Mouse (Mus musculus) intestine, embryonic 16.5 days (tissue): ENCODE results near the gene Hdgf. TPM values are rescaled to one million over a fixed set of nuclear protein-coding genes. Genes with fewer than 3 reads are reported as not detected.

Source experiments
- ATAC-seq: fragments of 200-750 bp; cut with Nextera tagmentation; 2 replicates; pipeline ENCODE4 v1.8.0; 2017; ENCODE audit warnings: moderate TSS enrichment, moderate library complexity
- H3K27ac ChIP-seq: fragments of 300-500 bp; sonication (generic); 2 replicates; pipeline ENCODE4 v1.5.1; 2014; ENCODE audit warnings: mild to moderate bottlenecking, low read length
- H3K27me3 ChIP-seq: fragments of 300-500 bp; sonication (generic); replicated peaks from 2 replicates; pipeline ENCODE4 v1.6.1; 2014; ENCODE audit warnings: low read length, control low read depth, mixed read lengths; ENCODE audit not compliant: control insufficient read depth, insufficient read depth
- H3K36me3 ChIP-seq: fragments of 300-500 bp; sonication (generic); 2 replicates; pipeline ENCODE4 v1.6.1; 2014; ENCODE audit warnings: low read length, control low read depth; ENCODE audit not compliant: control insufficient read depth, insufficient read depth
- H3K4me1 ChIP-seq: fragments of 300-500 bp; sonication (generic); 2 replicates; pipeline ENCODE4 v1.6.1; 2014; ENCODE audit warnings: low read length, control low read depth, mixed read lengths; ENCODE audit not compliant: control insufficient read depth, insufficient read depth
- H3K4me2 ChIP-seq: fragments of 300-500 bp; sonication (generic); 2 replicates; pipeline ENCODE4 v1.6.1; 2014; ENCODE audit warnings: low read depth, low read length, control low read depth
- H3K4me3 ChIP-seq: fragments of 300-500 bp; sonication (generic); 2 replicates; pipeline ENCODE4 v1.5.1; 2014; ENCODE audit warnings: mild to moderate bottlenecking, low read length
- H3K9ac ChIP-seq: fragments of 300-500 bp; sonication (generic); 2 replicates; pipeline ENCODE4 v1.6.1; 2014; ENCODE audit warnings: low read depth, low read length
- H3K9me3 ChIP-seq: fragments of 300-500 bp; sonication (generic); 2 replicates; pipeline ENCODE4 v1.6.1; 2016; ENCODE audit warnings: low read length, control low read depth; ENCODE audit not compliant: control insufficient read depth
- WGBS: fragments of 180-500 bp; shearing (Covaris S2); extraction: QIAGEN DNeasy Blood & Tissue Kit; methylation state at CpG from one replicate; pipeline ENCODE4 v1.1.7; 2014; 5-methylcytosine and 5-hydroxymethylcytosine counted together
- polyA plus RNA-seq: library from polyadenylated mRNA; unstranded; fragments of >200 nt; fragmentation: Nextera tagmentation; extraction: Ambion mirVana; gene quantifications from 2 replicates; pipeline ENCODE4 v1.2.1, GENCODE M21; 2015

Hdgf gene
- polyA plus RNA-seq, 1 experiment from 2014 or later, result 76.0 TPM

- under 1% methylated on average over 30 of the region's 30 CpGs for WGBS
- H3K27ac ChIP-seq, result peak within 1 kb of the TSS; percentile 86
- no peaks in the 10 kb centered on the region for H3K27me3 ChIP-seq
- H3K4me1 ChIP-seq, result peaks cover 3% of the 10 kb centered on the region; the same call in 1 of the 2 replicates
- peak; percentile 90 for ATAC-seq
- H3K4me2 ChIP-seq, result peak within 1 kb of the TSS; percentile 64
- peaks cover 5% of the 10 kb centered on the region; the same call in 1 of the 2 replicates for H3K36me3 ChIP-seq
- H3K4me3 ChIP-seq, result peak within 1 kb of the TSS; percentile 71
- H3K9ac ChIP-seq, result peak within 1 kb of the TSS; percentile 77
- H3K9me3 ChIP-seq, result no peaks in the 10 kb centered on the region
Observed at GRCm38 (mm10) chr3:87919336-87920108, 13.4 kb downstream of the Hdgf start, which contains the start of gene Mrpl24. TSS of gene Mrpl24 (plus strand) at chr3:87919506.

- H3K36me3 ChIP-seq, result peaks cover 11% of the 10 kb centered on the region; the same call in 1 of the 2 replicates
- H3K4me2 ChIP-seq, result peak overlapping the region; percentile 64
- no peak for ATAC-seq
- H3K27me3 ChIP-seq, result no peaks in the 10 kb centered on the region
- H3K27ac ChIP-seq, result no peak overlapping the region
- H3K9me3 ChIP-seq, result no peaks in the 10 kb centered on the region
- H3K4me1 ChIP-seq, result peaks cover 3% of the 10 kb centered on the region; the same call in 1 of the 2 replicates
- WGBS, result 61% methylated on average over 9 of the region's 9 CpGs
- H3K9ac ChIP-seq, result peak overlapping the region; percentile 77; the same call in 1 of the 2 replicates
- peak overlapping the region; percentile 71 for H3K4me3 ChIP-seq
Observed at GRCm38 (mm10) chr3:87920270-87920943, 14.3 kb downstream of the Hdgf start.

DNA sequence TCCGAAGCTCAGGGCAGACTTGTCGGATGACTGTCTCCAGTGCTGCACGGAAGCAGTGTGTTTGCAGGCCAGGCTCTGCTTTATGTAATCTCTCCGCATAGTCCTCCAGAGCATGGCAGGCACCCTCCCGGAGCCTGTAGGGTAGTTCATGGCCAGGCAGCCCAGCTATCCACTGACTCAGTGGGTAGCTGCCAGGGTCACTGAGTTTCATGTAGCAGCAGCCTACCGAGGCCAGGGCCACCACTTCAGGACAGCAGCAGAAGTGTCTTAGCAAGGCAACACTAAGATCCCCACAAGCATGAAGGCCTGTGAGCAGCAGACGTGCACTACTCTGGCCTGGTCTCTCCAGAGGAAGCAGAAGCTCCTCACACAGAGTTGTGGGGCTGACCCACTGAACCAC is 18.9 kb downstream of the Hdgf start:
- Histone ChIP-seq H3K9ac (no peak overlapping the region), H3K4me3 (no peak overlapping the region), H3K36me3 (peaks cover 17% of the 10 kb centered on the region; the same call in 1 of the 2 replicates), H3K4me2 (no peak overlapping the region), H3K4me1 (peaks cover 10% of the 10 kb centered on the region), H3K9me3 (no peaks in the 10 kb centered on the region), H3K27me3 (no peaks in the 10 kb centered on the region), H3K27ac (no peak overlapping the region)
- WGBS, result 84% methylated on average over 7 of the region's 7 CpGs
- no peak for ATAC-seq

DNA sequence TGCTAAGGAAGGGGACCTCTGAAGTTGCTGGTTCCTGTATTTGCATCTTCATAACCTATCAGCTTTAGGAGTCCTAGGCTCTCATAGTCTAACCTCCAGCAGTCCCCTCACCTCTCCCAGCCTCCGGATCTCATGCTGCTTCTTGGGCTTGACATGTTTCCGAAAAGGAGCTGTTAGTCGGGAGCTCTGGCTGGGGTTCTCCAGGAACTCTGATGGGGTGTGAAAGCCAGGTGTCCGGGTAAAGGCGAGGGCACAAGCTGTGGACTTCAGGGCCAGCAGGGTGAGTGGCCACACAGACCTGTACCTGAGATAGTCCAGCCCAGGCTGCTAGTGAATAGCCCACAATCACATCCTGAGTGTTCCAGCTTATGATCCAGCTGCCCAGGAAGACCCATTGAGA is 21.3 kb downstream of the Hdgf start:
- H3K4me2 ChIP-seq, result no peak overlapping the region
- 92% methylated on average over 5 of the region's 5 CpGs for WGBS
- H3K4me3 ChIP-seq, result no peak overlapping the region
- H3K27ac ChIP-seq, result no peak overlapping the region
- no peaks in the 10 kb centered on the region for H3K27me3 ChIP-seq
- H3K9ac ChIP-seq, result no peak overlapping the region
- ATAC-seq, result no peak
- peaks cover 24% of the 10 kb centered on the region; the same call in 1 of the 2 replicates for H3K36me3 ChIP-seq
- H3K9me3 ChIP-seq, result no peaks in the 10 kb centered on the region
- peaks cover 23% of the 10 kb centered on the region for H3K4me1 ChIP-seq

- peak overlapping the region; percentile 95 for H3K4me3 ChIP-seq
- 5% methylated on average over 26 of the region's 26 CpGs for WGBS
- ATAC-seq, result peak; percentile 61
Observed at GRCm38 (mm10) chr3:87929341-87930077, 23.4 kb downstream of the Hdgf start.

DNA sequence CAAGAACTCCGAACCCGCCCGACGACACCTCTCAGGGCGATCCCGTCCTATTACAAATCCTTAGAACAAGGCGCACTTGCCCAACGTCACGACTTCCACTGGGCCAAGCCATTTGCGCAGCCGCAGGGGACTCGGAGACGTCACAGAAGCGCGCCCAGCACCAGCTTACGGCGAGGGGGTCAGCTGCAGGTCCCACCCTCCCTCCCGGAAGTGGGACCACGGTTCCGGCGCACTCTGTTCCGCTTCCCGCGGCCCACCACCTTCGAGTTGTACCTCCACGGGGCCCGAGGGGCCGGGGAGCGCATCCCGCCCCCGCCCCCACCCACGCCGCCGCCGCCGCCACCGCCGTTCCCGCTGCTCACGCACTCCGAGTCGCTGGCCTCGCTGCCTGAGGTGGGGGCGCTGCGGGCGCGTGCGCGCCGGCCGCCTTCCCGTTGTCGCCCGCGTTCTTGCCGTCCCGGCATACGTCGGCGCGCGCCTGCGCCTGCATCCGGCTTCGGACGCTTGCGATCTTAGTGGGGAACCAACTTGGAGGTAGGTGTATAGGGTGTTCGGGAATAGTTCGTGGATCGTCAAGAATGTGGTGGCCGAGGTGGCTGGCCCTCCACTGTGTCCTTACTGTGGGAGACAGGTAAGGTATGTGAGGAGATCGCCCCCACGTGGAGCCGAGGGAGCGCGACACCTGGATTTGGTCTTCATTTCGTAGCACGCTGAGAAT is 24.1 kb downstream of the Hdgf start, which contains the start of the genes Isg20l2 and Rrnad1:
Isg20l2 (plus strand) TSS at position 237 of the 718 bp plus-strand sequence.
Rrnad1 (minus strand) TSS at position 640 of the 718 bp plus-strand sequence.
- WGBS, result 0% methylated on average over 71 of the region's 78 CpGs
- peak; percentile 98 for ATAC-seq
- Histone ChIP-seq H3K27ac (peak within 1 kb of the TSS; percentile 90), H3K4me3 (peak within 1 kb of the TSS; percentile 95), H3K9ac (peak within 1 kb of the TSS; percentile 94), H3K4me1 (peaks cover 25% of the 10 kb centered on the region), H3K27me3 (no peaks in the 10 kb centered on the region), H3K36me3 (peaks cover 20% of the 10 kb centered on the region; the same call in 1 of the 2 replicates), H3K4me2 (peak within 1 kb of the TSS; percentile 81), H3K9me3 (no peaks in the 10 kb centered on the region)

More at GRCm38 (mm10) chr3:87929341-87930077, 23.4 kb downstream of the Hdgf start:
- Histone ChIP-seq H3K27me3 (no peaks in the 10 kb centered on the region), H3K4me2 (peak overlapping the region; percentile 81), H3K27ac (peak overlapping the region; percentile 80), H3K36me3 (peaks cover 25% of the 10 kb centered on the region; the same call in 1 of the 2 replicates), H3K4me1 (peaks cover 25% of the 10 kb centered on the region), H3K9ac (peak overlapping the region; percentile 94), H3K9me3 (no peaks in the 10 kb centered on the region)

DNA sequence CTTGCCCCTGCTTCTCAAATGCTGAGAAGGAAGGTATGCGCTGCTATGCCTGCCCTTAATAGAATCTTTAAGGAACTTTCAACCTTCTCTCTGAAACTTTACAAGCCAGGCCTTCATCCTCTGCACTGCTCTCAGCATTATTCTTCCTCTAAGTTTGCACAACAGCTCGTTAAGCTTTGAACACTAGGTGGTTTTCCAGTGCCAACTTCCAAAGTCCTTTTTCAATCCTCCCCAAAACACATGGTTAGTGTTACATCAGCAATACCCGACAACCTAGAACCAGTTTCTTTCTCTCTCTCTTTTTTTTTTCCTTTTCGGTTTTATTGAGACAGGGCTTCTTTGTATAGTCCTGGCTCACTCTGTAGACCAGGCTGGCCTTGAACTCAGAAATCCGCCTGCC is 27.9 kb downstream of the Hdgf start:
- Histone ChIP-seq H3K36me3 (peaks cover 14% of the 10 kb centered on the region), H3K4me1 (peaks cover 22% of the 10 kb centered on the region), H3K4me3 (no peak overlapping the region), H3K4me2 (no peak overlapping the region), H3K27me3 (no peaks in the 10 kb centered on the region), H3K9ac (no peak overlapping the region), H3K27ac (no peak overlapping the region), H3K9me3 (no peaks in the 10 kb centered on the region)
- ATAC-seq, result no peak
- WGBS, result 83% methylated on average over 5 of the region's 5 CpGs

DNA sequence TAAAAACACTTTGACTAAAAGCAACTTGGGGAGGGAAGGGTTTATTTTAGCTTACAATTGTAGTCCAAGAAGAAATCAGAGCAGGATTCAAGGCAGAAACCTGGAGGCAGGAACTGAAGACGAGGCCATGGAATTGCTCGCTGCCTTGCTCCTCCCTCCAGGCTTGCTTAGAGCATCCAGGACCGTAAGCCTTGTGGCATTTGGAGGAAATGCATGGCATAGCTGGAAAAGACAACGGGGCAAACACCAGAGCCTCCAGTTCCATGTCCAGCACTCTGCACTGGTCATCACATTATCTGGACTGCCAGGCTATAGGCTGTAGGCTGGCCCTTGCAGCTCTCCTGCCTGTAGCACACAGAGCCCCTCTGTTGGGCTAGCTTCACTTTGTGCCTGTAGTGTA is 28.4 kb downstream of the Hdgf start:
- H3K9ac ChIP-seq, result no peak overlapping the region
- WGBS, result 63% methylated on average over 4 of the region's 4 CpGs
- no peak for ATAC-seq
- no peaks in the 10 kb centered on the region for H3K27me3 ChIP-seq
- no peaks in the 10 kb centered on the region for H3K9me3 ChIP-seq
- no peak overlapping the region for H3K4me2 ChIP-seq
- no peak overlapping the region for H3K4me3 ChIP-seq
- no peak overlapping the region for H3K27ac ChIP-seq
- peaks cover 18% of the 10 kb centered on the region for H3K4me1 ChIP-seq
- peaks cover 18% of the 10 kb centered on the region for H3K36me3 ChIP-seq
